Comparison of ENCODE assay signal across 19 mouse cellular contexts in the genomic region with DNA sequence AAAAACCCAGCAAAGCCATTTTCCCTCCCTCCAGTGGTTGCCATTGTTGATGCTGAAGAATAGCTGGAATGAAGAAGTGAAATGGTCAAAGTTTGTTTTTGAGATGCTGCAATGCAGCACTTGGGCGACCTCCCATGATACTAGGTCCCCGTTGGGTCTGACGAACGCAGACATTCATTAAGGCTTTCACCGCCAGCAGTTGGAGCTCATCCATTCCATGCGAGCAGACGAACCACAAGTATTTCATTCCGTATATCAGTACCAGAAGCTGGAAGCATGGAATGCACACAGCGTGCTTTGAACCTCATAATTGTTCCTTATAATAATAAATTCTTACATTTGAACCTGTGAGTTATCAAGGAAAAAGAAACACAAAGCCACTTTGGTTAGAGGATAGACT.
DNase-seq lines count a peak whose midpoint lies in the region; ATAC-seq and TF ChIP-seq lines count a peak whose summit lies in the region.
"Had no signal": no experiment of that assay in that cellular context is flagged by ENCODE, and none has a peak within 500 bp of the region (broad histone marks: within the 10 kb centered on the region; RNA-seq: fewer than 3 reads in every experiment).

No protein-coding gene starts in this region.

- 51% methylated on average over 9 of the region's 9 CpGs for WGBS in embryonic facial prominence, embryonic 14.5 days
- 85% methylated on average over 9 of the region's 9 CpGs for WGBS in embryonic facial prominence, embryonic 10.5 days

- DNase-seq in embryonic facial prominence, embryonic 14.5 days (ENCODE audit: low spot score) = peak; percentile 77
- no peak for DNase-seq in embryonic facial prominence, embryonic 10.5 days (ENCODE audit: low spot score)
- DNase-seq in kidney, postnatal 14 days = peak; percentile 10
- no peak for DNase-seq in kidney, adult 18-20 months
- no peak for DNase-seq in spleen, adult 18-20 months
- no peak for DNase-seq in embryo, embryonic 10 days (ENCODE audit: low spot score)
- DNase-seq: adrenal gland, postnatal 10 days; cerebellum, adult 11-12 months; cerebellum, adult 9-10 months; cerebellum, postnatal 25 days; gastrocnemius, postnatal 14 days; heart, adult 2 months had no signal

- no peaks in the 10 kb centered on the region for H3K9me3 ChIP-seq in embryonic facial prominence, embryonic 14.5 days (ENCODE audit: control insufficient read depth, low read length)
- H3K9me3 ChIP-seq in embryonic facial prominence, embryonic 10.5 days = no peaks in the 10 kb centered on the region
- H3K9me3 ChIP-seq: embryonic facial prominence, embryonic 15.5 days; forebrain, embryonic 12.5 days; hindbrain, embryonic 15.5 days had no signal

- ATAC-seq in embryonic facial prominence, embryonic 14.5 days (ENCODE audit: low read depth) = no peak
- ATAC-seq: forebrain, embryonic 16.5 days; intestine, embryonic 16.5 days had no signal

- TF ChIP-seq CTCF in embryonic fibroblast, embryonic 13.5 days (IDR thresholded peaks at IDR 0.05; ENCODE audit: borderline replicate concordance, insufficient read depth, low read length) = no peak

- H3K4me2 ChIP-seq in embryonic facial prominence, embryonic 14.5 days (ENCODE audit: low read depth, low read length) = no peak overlapping the region
- H3K4me2 ChIP-seq: embryonic facial prominence, embryonic 15.5 days; forebrain, embryonic 12.5 days; heart, embryonic 11.5 days; hindbrain, embryonic 15.5 days had no signal

- TF ChIP-seq POLR2A in embryonic fibroblast, embryonic 13.5 days (IDR thresholded peaks at IDR 0.05; ENCODE audit: low read depth, low read length) = no peak

- no peak overlapping the region for H3K4me3 ChIP-seq in embryonic facial prominence, embryonic 14.5 days (ENCODE audit: low read depth, low read length)
- no peak overlapping the region for H3K4me3 ChIP-seq in embryonic facial prominence, embryonic 10.5 days
- H3K4me3 ChIP-seq in embryonic fibroblast, embryonic 13.5 days (ENCODE audit: insufficient read depth, low read length) = no peak overlapping the region
- H3K4me3 ChIP-seq: embryonic facial prominence, embryonic 15.5 days; forebrain, embryonic 12.5 days; heart, adult 2 months; hindbrain, embryonic 15.5 days had no signal

- no peaks in the 10 kb centered on the region for H3K4me1 ChIP-seq in embryonic facial prominence, embryonic 14.5 days (ENCODE audit: control insufficient read depth, insufficient read depth, low read length)
- 0 out of 2 replicates have a peak, but pooled peaks cover 3% of the 10 kb centered on the region for H3K4me1 ChIP-seq in embryonic facial prominence, embryonic 10.5 days
- no peaks in the 10 kb centered on the region for H3K4me1 ChIP-seq in embryonic fibroblast, embryonic 13.5 days (ENCODE audit: control insufficient read depth, insufficient read depth, low read length)
- H3K4me1 ChIP-seq: embryonic facial prominence, embryonic 15.5 days; forebrain, embryonic 12.5 days; hindbrain, embryonic 15.5 days had no signal

- H3K9ac ChIP-seq in embryonic facial prominence, embryonic 14.5 days (ENCODE audit: low read depth, low read length) = no peak overlapping the region
- H3K9ac ChIP-seq: embryonic facial prominence, embryonic 15.5 days; forebrain, embryonic 12.5 days; hindbrain, embryonic 15.5 days had no signal

- H3K27ac ChIP-seq in embryonic facial prominence, embryonic 14.5 days (replicated peaks; ENCODE audit: low read depth, low read length) = no peak overlapping the region
- no peak overlapping the region for H3K27ac ChIP-seq in embryonic facial prominence, embryonic 10.5 days (replicated peaks)
- H3K27ac ChIP-seq in embryonic fibroblast, embryonic 13.5 days (ENCODE audit: insufficient read depth, low read length) = peak overlapping the region; percentile 22; the same call in 1 of the 2 replicates
- H3K27ac ChIP-seq: embryonic facial prominence, embryonic 15.5 days; forebrain, embryonic 12.5 days; heart, adult 2 months; hindbrain, embryonic 15.5 days had no signal

- no peaks in the 10 kb centered on the region for H3K36me3 ChIP-seq in embryonic facial prominence, embryonic 14.5 days (ENCODE audit: control insufficient read depth, insufficient read depth, low read length)
- H3K36me3 ChIP-seq in embryonic facial prominence, embryonic 10.5 days (replicated peaks) = no peaks in the 10 kb centered on the region
- H3K36me3 ChIP-seq: embryonic facial prominence, embryonic 15.5 days; forebrain, embryonic 12.5 days; hindbrain, embryonic 15.5 days had no signal

- no peaks in the 10 kb centered on the region for H3K27me3 ChIP-seq in embryonic facial prominence, embryonic 14.5 days (replicated peaks; ENCODE audit: control insufficient read depth, insufficient read depth, low read length)
- no peaks in the 10 kb centered on the region for H3K27me3 ChIP-seq in embryonic facial prominence, embryonic 10.5 days (replicated peaks; ENCODE audit: low read depth, poor library complexity, severe bottlenecking)
- H3K27me3 ChIP-seq: embryonic facial prominence, embryonic 15.5 days; hindbrain, embryonic 15.5 days had no signal

Comparison
In these comparisons a context has a peak if more than half of its experiments do, and no peak if none do; other contexts are left out.
1. DNase-seq: peak in embryonic facial prominence, embryonic 14.5 days (single experiment) and kidney, postnatal 14 days (single experiment); none in embryonic facial prominence, embryonic 10.5 days (single experiment), kidney, adult 18-20 months (single experiment), spleen, adult 18-20 months (0 of 2) and embryo, embryonic 10 days (single experiment).